ENCODE assay signal across 21 mouse cellular contexts in the genomic region with DNA sequence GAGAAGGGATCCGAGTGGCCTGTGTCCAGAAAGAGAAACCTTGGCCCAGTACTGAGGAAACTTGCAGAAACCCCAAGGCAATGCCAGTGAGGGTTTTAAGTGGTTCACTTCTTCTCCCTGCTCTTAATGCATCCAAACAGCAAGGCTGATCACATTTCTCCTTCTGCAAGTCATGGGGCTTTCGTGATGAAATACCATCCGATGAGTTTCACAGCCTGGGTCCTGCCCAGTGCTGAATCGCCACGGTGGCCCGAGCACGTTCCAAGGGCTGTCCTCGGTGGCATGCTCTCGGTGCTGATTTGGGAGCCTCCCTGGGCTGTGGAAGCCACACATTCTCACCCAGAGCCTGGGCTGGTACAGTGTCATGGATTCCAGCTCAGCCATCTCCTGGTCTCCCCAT. TPM values are rescaled to one million over a fixed set of nuclear protein-coding genes. Genes with fewer than 3 reads are reported as not detected.
A peak's percentile ranks its signal among the peaks of the same experiment; 100 is the strongest.
DNase-seq lines count a peak whose midpoint lies in the region; ATAC-seq and TF ChIP-seq lines count a peak whose summit lies in the region.
"Had no signal": no experiment of that assay in that cellular context is flagged by ENCODE, and none has a peak within 500 bp of the region (broad histone marks: within the 10 kb centered on the region; RNA-seq: fewer than 3 reads in every experiment).

No protein-coding gene starts in this region.

- no peak for ATAC-seq in granulocyte monocyte progenitor cell, adult 5-6 weeks (replicated peaks; ENCODE audit: poor library complexity, severe bottlenecking)
- ATAC-seq: activated CD4-positive, CD25-positive, alpha-beta regulatory T cell, adult 4 months; forebrain, embryonic 13.5 days; forebrain, embryonic 15.5 days; forebrain, postnatal 0 days; Patski had no signal

- H3K4me3 ChIP-seq in gastrocnemius, adult 2 months, result no peak overlapping the region
- H3K4me3 ChIP-seq: embryonic facial prominence, embryonic 10.5 days; embryonic facial prominence, embryonic 12.5 days; forebrain, embryonic 13.5 days; forebrain, embryonic 15.5 days had no signal

- no peak for TF ChIP-seq CTCF in gastrocnemius, adult 2 months (IDR thresholded peaks at IDR 0.05)

- peak; percentile 80 for DNase-seq in gastrocnemius, adult 2 months
- DNase-seq in gastrocnemius, postnatal 10 days, result no peak
- peak; percentile 53 for DNase-seq in gastrocnemius, postnatal 25 days
- no peak for DNase-seq in Muller cell, postnatal 12 days (ENCODE audit: inconsistent ontology term)
- DNase-seq: adrenal gland, adult 8-10 months; adrenal gland, postnatal 14 days; adrenal gland, postnatal 36 days; cerebellum, adult 11-12 months; cerebellum, adult 2 months; cerebellum, adult 9-10 months; cerebellum, postnatal 10 days; cerebellum, postnatal 25 days; forebrain, postnatal 0 days had no signal

- intact Hi-C loops in gastrocnemius, adult 2 months (cut with DNase I), result loop anchor here (5.0 kb wide), 1 partner anchor 42 kb away; no protein-coding TSS in a partner anchor

- peak overlapping the region; percentile 81 for H3K27ac ChIP-seq in gastrocnemius, adult 2 months
- H3K27ac ChIP-seq: embryonic facial prominence, embryonic 10.5 days; embryonic facial prominence, embryonic 12.5 days; forebrain, embryonic 13.5 days; forebrain, embryonic 15.5 days had no signal

RNA-seq across cellular contexts. Expression of a gene that starts 12.9 kb away (rescaled TPM):
- 10 to 100 TPM in 1 of 2 experiments, 1 to 10 TPM in 1; 1.5 to 14.6 TPM for total RNA-seq in gastrocnemius, adult 2 months (2021)
- total RNA-seq in gastrocnemius, postnatal 10 days (2021), result 10 to 100 TPM; 10.1 to 11.8 TPM
- total RNA-seq in gastrocnemius, postnatal 25 days (2021), result 10 to 100 TPM in 1 of 2 experiments, 1 to 10 TPM in 1; 7.5 to 11.6 TPM
- total RNA-seq in granulocyte monocyte progenitor cell, adult 5-6 weeks (2014; fragmentation: Nextera tagmentation), result not detected in 2 replicates
- total RNA-seq in granulocyte monocyte progenitor cell, adult 5-6 weeks (2017), result not detected in 2 replicates
- total RNA-seq: MEL had no signal

RNA-seq across cellular contexts. Expression of a gene that starts 33.0 kb away (rescaled TPM):
- 1 to 10 TPM; 1.3 to 3.0 TPM for total RNA-seq in gastrocnemius, adult 2 months (2021)
- 1 to 10 TPM; 6.1 to 6.8 TPM for total RNA-seq in gastrocnemius, postnatal 10 days (2021)
- total RNA-seq in gastrocnemius, postnatal 25 days (2021), result 1 to 10 TPM; 2.3 to 2.4 TPM
- not detected in 2 replicates for total RNA-seq in granulocyte monocyte progenitor cell, adult 5-6 weeks (2014; fragmentation: Nextera tagmentation)
- not detected in 2 replicates for total RNA-seq in granulocyte monocyte progenitor cell, adult 5-6 weeks (2017)
- total RNA-seq: MEL had no signal

Comparison
In these comparisons a context has a peak if more than half of its experiments do, and no peak if none do; other contexts are left out.
1. DNase-seq: peak in gastrocnemius, adult 2 months (single experiment) and gastrocnemius, postnatal 25 days (single experiment); none in gastrocnemius, postnatal 10 days (single experiment) and Muller cell, postnatal 12 days (single experiment).